Mouse (Mus musculus) E14TG2a.4 (cell line): ENCODE measurements around the gene Gpn1.

Source experiments
- CTCF ChIP-seq: conservative IDR thresholded peaks from 2 replicates; pipeline ENCODE4 v1.5.1; 2014; ENCODE audit warnings: low read length
- NANOG ChIP-seq: IDR thresholded peaks from 2 replicates; pipeline ENCODE4 v1.6.1; 2014; ENCODE audit warnings: borderline replicate concordance, low read length, mixed read lengths
- POU5F1 ChIP-seq: IDR thresholded peaks from 2 replicates; pipeline ENCODE4 v1.6.1; 2014; ENCODE audit warnings: low read length, borderline replicate concordance

- no peak for TF ChIP-seq CTCF
- peak; percentile 45; the same call in 1 of the 2 replicates for TF ChIP-seq POU5F1
- no peak for TF ChIP-seq NANOG
Observed at GRCm38 (mm10) chr5:31526354-31527116, 32.0 kb downstream of the Gpn1 start, which contains the start of gene Slc4a1ap.
